Comparison of ENCODE assay signal across 24 mouse cellular contexts in genomic region chr7:24274456-24274855, GRCm38 (mm10).
"Had no signal": no experiment of that assay in that cellular context is flagged by ENCODE, and none has a peak within 500 bp of the region (broad histone marks: within the 10 kb centered on the region; RNA-seq: fewer than 3 reads in every experiment).

No protein-coding gene starts in this region.

- DNase-seq: gastrocnemius, adult 2 months; gastrocnemius, postnatal 10 days; gastrocnemius, postnatal 25 days; heart, adult 18-20 months; heart, postnatal 10 days; heart, postnatal 4 days; kidney, postnatal 14 days; kidney, postnatal 4 days; liver had no signal

- H3K4me2 ChIP-seq: heart, embryonic 12.5 days; hindbrain, embryonic 12.5 days; hindbrain, embryonic 14.5 days; limb, embryonic 12.5 days; liver, embryonic 12.5 days had no signal

- H3K9ac ChIP-seq: heart, embryonic 12.5 days; hindbrain, embryonic 12.5 days; hindbrain, embryonic 14.5 days; limb, embryonic 12.5 days; liver, embryonic 12.5 days; liver, embryonic 14.5 days had no signal

- H3K27ac ChIP-seq: gastrocnemius, adult 2 months; hindbrain, embryonic 10.5 days; hindbrain, embryonic 12.5 days; hindbrain, embryonic 14.5 days; kidney, postnatal 0 days; layer of hippocampus, adult 2 months; left cerebral cortex, adult 2 months; limb, embryonic 10.5 days; limb, embryonic 12.5 days; liver, embryonic 12.5 days; liver, embryonic 14.5 days had no signal

- H3K27me3 ChIP-seq: heart, embryonic 12.5 days; hindbrain, embryonic 12.5 days; limb, embryonic 12.5 days; liver, embryonic 12.5 days had no signal

- ATAC-seq: forebrain, embryonic 16.5 days; hindbrain, embryonic 16.5 days; inflammation-experienced regulatory T-cells, adult 6 months; intestine, postnatal 0 days; liver, embryonic 12.5 days had no signal

- H3K4me3 ChIP-seq: gastrocnemius, adult 2 months; heart, embryonic 12.5 days; hindbrain, embryonic 10.5 days; hindbrain, embryonic 12.5 days; layer of hippocampus, adult 2 months; left cerebral cortex, adult 2 months; limb, embryonic 10.5 days; limb, embryonic 12.5 days; liver, embryonic 12.5 days had no signal

- H3K9me3 ChIP-seq: hindbrain, embryonic 10.5 days; hindbrain, embryonic 12.5 days; limb, embryonic 10.5 days; limb, embryonic 12.5 days; liver, embryonic 12.5 days had no signal
